Mouse (Mus musculus): ENCODE data around the gene Mcrs1.

GRCm38 (mm10) chr15:99225081-99225810 lies 26.5 kb downstream of the Mcrs1 start:
- TF ChIP-seq GATA1 (IDR thresholded peaks at IDR 0.05; ENCODE audit: low read depth, low read length) (no peak), CTCF (IDR thresholded peaks at IDR 0.05 in 2 of 3, conservative IDR thresholded peaks at IDR 0.05 in 1 of 3; ENCODE audit: control insufficient read depth in 1 of 3, insufficient read depth in 1 of 3, low read depth in 2 of 3, low read length in 3 of 3, poor library complexity in 1 of 3, severe bottlenecking in 1 of 3) (no peak), NRF1 (IDR thresholded peaks at IDR 0.05; ENCODE audit: insufficient read depth, low read depth, low read length, poor library complexity, severe bottlenecking) (no peak), TBP (IDR thresholded peaks at IDR 0.05; ENCODE audit: low read depth, low read length) (no peak), E2F4 (IDR thresholded peaks at IDR 0.05; ENCODE audit: borderline replicate concordance, low read depth, low read length) (no peak), KAT2A (conservative IDR thresholded peaks at IDR 0.05; ENCODE audit: low read depth, low read length) (no peak), MAFK (IDR thresholded peaks at IDR 0.05; ENCODE audit: borderline replicate concordance, low read depth, low read length) (no peak), EP300 (IDR thresholded peaks at IDR 0.05; ENCODE audit: low read depth in 1 of 2, low read length in 2 of 2) (no peak), POLR2A (IDR thresholded peaks at IDR 0.05; ENCODE audit: control insufficient read depth in 1 of 2, insufficient read depth in 1 of 2, low read depth in 1 of 2, low read length in 2 of 2, poor library complexity in 1 of 2) (no peak), SMC3 (IDR thresholded peaks at IDR 0.05; ENCODE audit: low read depth, low read length) (no peak), MYB (IDR thresholded peaks at IDR 0.05; ENCODE audit: low read depth, low read length) (no peak), GABPA (IDR thresholded peaks at IDR 0.05; ENCODE audit: low read depth, low read length) (no peak), CHD2 (IDR thresholded peaks at IDR 0.05; ENCODE audit: low read length) (no peak)

Measured in MEL (cell line).